Mouse (Mus musculus): Measurements from ENCODE around the gene Atcay. TPM values are rescaled to one million over a fixed set of nuclear protein-coding genes. Genes with fewer than 3 reads are reported as not detected.
"Not testable (repeated sequence)": the region's sequence is repeated elsewhere in the genome, so short reads cannot be mapped to it uniquely, and the experiment has no call there.

The Atcay gene
- polyA plus RNA-seq, 1 experiment from 2014 or later: not detected

DNA sequence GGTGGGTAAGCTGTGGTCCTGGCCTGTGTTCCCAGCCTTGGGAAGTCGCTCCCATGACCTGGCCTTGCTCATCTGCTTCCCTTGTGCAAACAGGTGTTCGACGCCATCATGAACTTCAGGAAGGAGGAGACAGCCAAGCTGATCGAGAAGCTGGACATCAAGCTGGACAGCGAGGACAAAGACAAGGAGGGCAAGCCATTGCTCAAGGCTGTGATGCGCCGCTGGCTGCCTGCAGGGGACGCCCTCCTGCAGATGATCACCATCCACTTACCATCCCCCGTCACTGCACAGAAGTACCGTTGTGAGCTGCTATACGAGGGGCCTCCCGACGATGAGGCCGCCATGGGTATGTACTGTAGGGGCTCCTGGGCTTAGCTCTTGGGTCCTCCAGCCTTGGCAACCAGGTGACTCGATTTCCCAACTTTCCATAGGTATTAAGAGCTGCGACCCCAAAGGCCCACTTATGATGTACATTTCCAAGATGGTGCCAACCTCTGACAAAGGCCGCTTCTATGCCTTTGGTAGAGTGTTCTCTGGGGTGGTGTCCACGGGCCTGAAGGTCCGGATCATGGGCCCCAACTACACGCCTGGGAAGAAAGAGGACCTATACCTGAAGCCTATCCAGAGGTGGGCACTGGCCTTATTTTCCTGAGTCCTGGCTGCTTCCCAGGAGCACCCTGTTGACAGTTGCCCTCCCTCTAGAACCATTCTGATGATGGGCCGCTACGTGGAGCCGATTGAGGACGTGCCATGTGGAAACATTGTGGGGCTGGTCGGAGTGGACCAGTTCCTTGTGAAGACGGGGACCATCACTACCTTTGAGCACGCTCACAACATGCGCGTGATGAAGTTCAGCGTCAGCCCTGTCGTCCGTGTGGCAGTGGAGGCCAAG, 50.9 kb downstream of the Atcay start:
- no peak for DNase-seq (ENCODE audit: low spot score)
- H3K4me3 ChIP-seq: peak overlapping the region; percentile 15; the same call in 1 of the 2 replicates
- H3K9me3 ChIP-seq (replicated peaks): no peaks in the 10 kb centered on the region
- peaks cover 70% of the 10 kb centered on the region for H3K36me3 ChIP-seq
- H3K4me1 ChIP-seq: peaks cover 59% of the 10 kb centered on the region
- 91% methylated on average over 32 of the region's 32 CpGs for WGBS
- H3K27me3 ChIP-seq (ENCODE audit: low read depth, poor library complexity, severe bottlenecking): no peaks in the 10 kb centered on the region
- no peak overlapping the region for H3K27ac ChIP-seq

DNA sequence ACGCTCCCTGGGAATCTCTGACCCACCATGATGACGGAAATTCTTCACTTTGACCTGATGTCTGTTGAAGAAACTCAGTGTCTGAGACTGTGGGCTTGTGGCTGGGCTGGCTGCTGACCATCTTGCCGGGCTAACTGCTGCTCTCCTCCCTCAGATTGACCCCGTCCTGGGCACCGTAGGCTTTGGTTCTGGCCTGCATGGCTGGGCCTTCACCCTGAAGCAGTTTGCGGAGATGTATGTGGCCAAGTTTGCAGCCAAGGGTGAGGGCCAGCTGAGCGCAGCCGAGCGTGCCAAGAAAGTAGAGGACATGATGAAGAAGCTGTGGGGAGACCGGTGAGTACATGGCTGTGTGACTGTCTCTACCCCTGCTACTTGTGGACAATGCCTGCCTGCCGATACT, 51.7 kb downstream of the Atcay start:
- Histone ChIP-seq H3K27ac (no peak overlapping the region), H3K9me3 (replicated peaks) (no peaks in the 10 kb centered on the region), H3K36me3 (peaks cover 63% of the 10 kb centered on the region), H3K27me3 (ENCODE audit: low read depth, poor library complexity, severe bottlenecking) (no peaks in the 10 kb centered on the region), H3K4me3 (peak overlapping the region; percentile 15; the same call in 1 of the 2 replicates), H3K4me1 (peaks cover 61% of the 10 kb centered on the region)
- 93% methylated on average over 11 of the region's 11 CpGs for WGBS
- no peak for DNase-seq (ENCODE audit: low spot score)

DNA sequence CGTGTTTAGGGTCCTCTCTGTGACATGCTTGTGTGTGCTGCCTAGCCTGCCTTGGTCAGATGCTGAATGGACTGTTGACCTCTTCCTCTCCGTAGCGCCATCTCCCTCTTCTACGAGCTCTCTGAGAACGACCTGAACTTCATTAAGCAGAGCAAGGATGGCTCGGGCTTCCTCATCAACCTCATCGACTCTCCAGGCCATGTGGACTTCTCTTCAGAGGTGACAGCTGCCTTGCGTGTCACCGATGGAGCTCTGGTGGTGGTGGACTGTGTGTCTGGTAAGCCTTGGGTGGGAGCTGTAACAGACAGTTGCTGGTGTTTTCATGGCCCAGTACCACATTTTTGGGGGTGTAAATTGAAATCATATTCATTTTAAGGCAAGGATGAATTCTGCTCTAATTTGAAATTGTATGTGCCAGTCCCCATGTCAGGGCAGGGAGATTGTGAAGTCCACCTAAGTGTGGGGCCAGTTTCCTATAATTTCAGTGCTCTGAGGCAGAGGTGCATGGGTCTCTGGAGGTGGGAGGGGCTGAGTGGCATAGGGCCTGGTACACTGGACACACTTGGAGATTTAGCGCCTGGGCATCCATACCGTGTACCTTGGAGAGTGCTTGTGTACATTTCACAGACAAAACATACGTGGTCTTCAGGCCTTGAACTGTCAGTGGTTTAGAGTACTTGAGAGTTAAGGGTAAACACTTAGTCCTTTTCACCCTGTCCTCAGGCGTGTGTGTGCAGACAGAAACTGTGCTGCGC, 52.5 kb downstream of the Atcay start:
- Histone ChIP-seq H3K36me3 (peaks cover 59% of the 10 kb centered on the region), H3K9me3 (replicated peaks) (no peaks in the 10 kb centered on the region), H3K4me1 (peaks cover 63% of the 10 kb centered on the region), H3K27me3 (ENCODE audit: low read depth, poor library complexity, severe bottlenecking) (no peaks in the 10 kb centered on the region), H3K4me3 (peak overlapping the region; percentile 96), H3K27ac (peak overlapping the region; percentile 97)
- 73% methylated on average over 14 of the region's 14 CpGs for WGBS
- DNase-seq (ENCODE audit: low spot score): no peak

DNA sequence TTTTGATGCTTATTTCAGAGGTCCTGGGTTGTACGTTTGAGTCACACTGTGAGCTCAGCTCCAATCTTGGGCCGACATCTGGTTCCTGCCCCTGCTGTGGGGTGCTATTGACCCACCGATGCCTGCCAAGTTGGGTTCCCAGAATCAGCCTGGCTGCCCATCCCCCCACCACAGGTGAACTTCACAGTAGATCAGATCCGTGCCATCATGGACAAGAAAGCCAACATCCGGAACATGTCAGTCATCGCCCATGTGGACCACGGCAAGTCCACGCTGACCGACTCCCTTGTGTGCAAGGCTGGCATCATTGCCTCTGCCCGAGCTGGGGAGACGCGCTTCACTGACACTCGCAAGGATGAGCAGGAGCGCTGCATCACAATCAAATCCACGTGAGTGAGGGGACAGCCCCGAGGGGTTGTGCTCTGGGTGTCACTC, 53.1 kb downstream of the Atcay start:
- H3K27me3 ChIP-seq (ENCODE audit: low read depth, poor library complexity, severe bottlenecking): no peaks in the 10 kb centered on the region
- H3K9me3 ChIP-seq (replicated peaks): no peaks in the 10 kb centered on the region
- peaks cover 59% of the 10 kb centered on the region for H3K36me3 ChIP-seq
- WGBS: 19% methylated on average over 16 of the region's 16 CpGs
- H3K27ac ChIP-seq: peak overlapping the region; percentile 97
- H3K4me3 ChIP-seq: peak overlapping the region; percentile 96
- peaks cover 66% of the 10 kb centered on the region for H3K4me1 ChIP-seq
- peak; percentile 52 for DNase-seq (ENCODE audit: low spot score)

DNA sequence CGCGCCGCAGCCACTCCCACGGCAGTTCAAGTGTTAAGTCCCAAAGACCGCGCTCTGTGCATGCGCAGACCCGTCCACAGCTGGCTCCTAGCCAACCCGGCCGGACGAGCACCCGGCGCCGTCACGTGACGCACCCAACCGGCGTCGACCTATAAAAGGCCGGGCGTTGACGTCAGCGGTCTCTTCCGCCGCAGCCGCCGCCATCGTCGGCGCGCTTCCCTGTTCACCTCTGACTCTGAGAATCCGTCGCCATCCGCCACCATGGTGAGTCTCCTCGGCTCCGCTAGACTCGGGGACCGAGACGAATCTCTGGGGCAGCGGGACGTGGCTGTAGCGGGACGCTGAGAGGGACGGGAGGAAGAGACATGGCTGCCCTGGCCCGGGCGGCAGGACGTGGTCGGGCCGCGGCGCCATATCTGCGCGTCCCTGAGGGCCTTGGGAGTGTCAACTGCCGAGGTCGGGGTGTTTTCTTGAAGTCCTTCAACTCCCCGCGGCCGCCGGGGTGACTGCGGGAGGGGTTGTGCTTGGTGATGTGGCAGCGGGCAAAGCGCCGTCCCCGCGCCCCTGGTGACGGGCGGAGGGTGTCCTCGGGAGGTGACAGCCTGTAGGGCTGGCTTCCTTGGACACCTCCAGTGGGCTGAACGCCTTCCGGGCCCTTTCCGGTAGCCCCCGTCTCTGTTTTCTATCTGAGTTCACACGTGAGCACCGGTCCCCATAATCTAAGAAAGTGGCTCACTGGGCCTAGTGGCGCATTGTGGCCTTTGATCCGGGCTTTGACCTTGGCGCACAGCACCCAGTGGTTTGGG, 54.0 kb downstream of the Atcay start, which contains the start of gene Eef2:
Gene Eef2, plus strand, starts transcription at position 166 of the 806 bp plus-strand sequence.
- peaks cover 58% of the 10 kb centered on the region for H3K4me1 ChIP-seq
- peak within 1 kb of the TSS; percentile 96 for H3K4me3 ChIP-seq
- peak within 1 kb of the TSS; percentile 97 for H3K27ac ChIP-seq
- under 1% methylated on average over 77 of the region's 77 CpGs for WGBS
- peak; percentile 99 for DNase-seq (ENCODE audit: low spot score)
- no peaks in the 10 kb centered on the region for H3K9me3 ChIP-seq (replicated peaks)
- peaks cover 51% of the 10 kb centered on the region for H3K36me3 ChIP-seq
- H3K27me3 ChIP-seq (ENCODE audit: low read depth, poor library complexity, severe bottlenecking): no peaks in the 10 kb centered on the region

DNA sequence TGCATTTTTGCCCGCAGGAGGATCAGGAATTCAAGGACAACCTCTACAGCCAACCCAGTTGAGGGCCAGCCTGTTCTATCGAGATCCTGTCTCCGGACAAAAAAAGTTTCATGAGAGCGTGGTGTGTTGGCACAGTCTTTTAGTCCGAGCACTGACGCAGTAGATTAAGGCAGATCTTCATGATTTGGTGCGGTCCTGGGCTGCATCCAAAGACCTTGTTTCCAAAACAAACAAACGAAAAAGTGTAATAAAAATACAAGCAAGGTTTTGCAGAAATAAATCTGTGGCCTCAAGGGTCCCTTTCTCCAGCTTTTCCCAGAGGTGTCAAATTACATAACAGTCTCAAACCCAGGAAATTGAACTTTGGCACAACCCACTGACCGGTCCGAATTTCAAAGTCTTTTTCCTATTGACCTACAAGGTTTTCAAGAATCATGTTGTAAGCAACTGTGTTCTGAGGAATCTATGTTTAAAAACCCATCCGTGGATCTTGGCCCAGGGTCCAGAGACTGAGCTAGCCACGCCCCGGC, 54.6 kb downstream of the Atcay start:
- Histone ChIP-seq H3K27me3 (ENCODE audit: low read depth, poor library complexity, severe bottlenecking) (no peaks in the 10 kb centered on the region), H3K36me3 (peaks cover 44% of the 10 kb centered on the region), H3K4me3 (peak overlapping the region; percentile 96), H3K4me1 (peaks cover 53% of the 10 kb centered on the region), H3K27ac (peak overlapping the region; percentile 97), H3K9me3 (replicated peaks) (no peaks in the 10 kb centered on the region)
- 13% methylated on average over 13 of the region's 13 CpGs for whole genome bisulfite sequencing
- DNase-seq (ENCODE audit: low spot score): no peak

DNA sequence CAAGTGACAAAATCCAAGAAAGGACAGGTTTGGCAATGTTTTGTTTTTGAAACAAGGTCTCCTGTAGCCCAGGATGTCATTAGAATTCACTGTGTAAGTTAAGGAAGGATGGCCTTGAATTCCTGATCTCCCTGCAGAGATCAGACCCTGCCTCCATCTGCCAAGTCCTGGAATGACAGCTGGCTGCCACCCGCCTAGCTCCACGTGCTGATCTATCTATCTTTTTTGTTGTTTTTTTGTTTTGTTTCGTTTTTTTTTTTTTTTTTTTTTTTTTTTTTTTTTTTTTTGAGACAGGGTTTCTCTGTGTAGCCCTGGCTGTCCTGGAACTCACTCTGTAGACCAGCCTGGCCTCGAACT, 55.3 kb downstream of the Atcay start:
- not testable (repeated sequence) for H3K9me3 ChIP-seq (replicated peaks); DNase-seq (ENCODE audit: low spot score); H3K27me3 ChIP-seq (ENCODE audit: low read depth, poor library complexity, severe bottlenecking)
- 12% methylated on average over 4 of the region's 4 CpGs for WGBS
- Histone ChIP-seq H3K4me3 (peak overlapping the region; percentile 54), H3K27ac (peak overlapping the region; percentile 97), H3K36me3 (peaks cover 37% of the 10 kb centered on the region), H3K4me1 (peaks cover 50% of the 10 kb centered on the region)

DNA sequence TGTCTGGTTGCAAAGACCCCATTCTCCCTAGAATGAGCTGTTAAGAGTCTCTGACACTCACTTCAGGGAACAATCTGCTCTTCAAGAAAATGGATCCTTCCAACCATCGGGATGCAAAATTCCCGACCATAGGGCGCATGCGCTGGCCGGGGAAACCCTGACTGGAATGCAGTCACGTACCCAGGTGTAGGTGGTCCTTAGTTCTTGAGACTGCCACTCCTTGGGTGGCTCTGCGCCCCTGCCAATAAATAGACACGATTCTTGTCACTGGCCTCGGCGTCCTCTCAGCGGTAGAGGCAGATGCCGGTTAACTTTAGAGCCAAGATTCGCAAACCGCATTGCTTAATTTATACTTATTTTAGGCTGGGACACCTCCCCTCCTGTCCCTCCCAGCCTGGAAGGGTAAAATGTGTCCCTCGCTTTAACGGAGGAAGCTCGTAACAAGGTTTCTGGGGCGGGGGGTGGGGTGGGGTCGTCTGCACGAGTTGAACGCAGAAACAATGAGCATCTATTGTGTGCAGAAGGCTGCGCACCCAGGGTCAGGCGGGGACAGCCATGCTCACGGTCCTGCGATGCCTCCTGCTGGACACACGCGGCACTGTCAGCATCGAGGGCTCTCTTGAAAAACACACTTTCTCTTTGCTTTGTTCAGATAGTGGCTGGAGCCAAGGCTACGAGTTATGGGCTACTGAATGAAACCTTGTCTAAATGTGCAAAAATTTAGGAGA, 55.9 kb downstream of the Atcay start:
- DNase-seq (ENCODE audit: low spot score): peak; percentile 94
- Histone ChIP-seq H3K36me3 (peaks cover 32% of the 10 kb centered on the region), H3K9me3 (replicated peaks) (no peaks in the 10 kb centered on the region), H3K4me1 (peaks cover 45% of the 10 kb centered on the region), H3K27me3 (ENCODE audit: low read depth, poor library complexity, severe bottlenecking) (no peaks in the 10 kb centered on the region), H3K4me3 (peak overlapping the region; percentile 54), H3K27ac (peak overlapping the region; percentile 97)
- WGBS: 4% methylated on average over 29 of the region's 29 CpGs

DNA sequence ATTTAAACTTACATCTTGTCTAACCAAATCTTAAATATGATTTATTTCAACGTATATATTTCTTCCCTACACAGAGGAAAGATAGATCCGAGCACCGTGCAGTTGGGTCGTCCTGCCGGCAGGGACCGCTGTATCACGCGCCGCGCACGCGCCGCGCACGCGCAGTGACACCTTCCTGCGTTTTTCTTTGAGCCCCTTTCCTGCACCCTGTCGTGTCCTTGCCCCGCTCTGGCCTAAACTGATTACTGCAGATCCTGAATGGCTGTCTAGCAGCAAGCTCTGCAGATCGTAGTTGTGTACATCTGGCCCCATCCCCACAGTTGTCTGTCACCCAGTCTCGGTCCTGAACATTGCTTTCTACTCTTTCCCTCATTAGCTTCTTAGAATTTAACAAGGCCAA, 57.5 kb downstream of the Atcay start:
- WGBS: 5% methylated on average over 21 of the region's 21 CpGs
- Histone ChIP-seq H3K27ac (peak overlapping the region; percentile 97), H3K4me1 (peaks cover 50% of the 10 kb centered on the region), H3K9me3 (replicated peaks) (no peaks in the 10 kb centered on the region), H3K4me3 (peak overlapping the region; percentile 31), H3K36me3 (peaks cover 15% of the 10 kb centered on the region), H3K27me3 (ENCODE audit: low read depth, poor library complexity, severe bottlenecking) (no peaks in the 10 kb centered on the region)
- DNase-seq (ENCODE audit: low spot score): peak; percentile 89

DNA sequence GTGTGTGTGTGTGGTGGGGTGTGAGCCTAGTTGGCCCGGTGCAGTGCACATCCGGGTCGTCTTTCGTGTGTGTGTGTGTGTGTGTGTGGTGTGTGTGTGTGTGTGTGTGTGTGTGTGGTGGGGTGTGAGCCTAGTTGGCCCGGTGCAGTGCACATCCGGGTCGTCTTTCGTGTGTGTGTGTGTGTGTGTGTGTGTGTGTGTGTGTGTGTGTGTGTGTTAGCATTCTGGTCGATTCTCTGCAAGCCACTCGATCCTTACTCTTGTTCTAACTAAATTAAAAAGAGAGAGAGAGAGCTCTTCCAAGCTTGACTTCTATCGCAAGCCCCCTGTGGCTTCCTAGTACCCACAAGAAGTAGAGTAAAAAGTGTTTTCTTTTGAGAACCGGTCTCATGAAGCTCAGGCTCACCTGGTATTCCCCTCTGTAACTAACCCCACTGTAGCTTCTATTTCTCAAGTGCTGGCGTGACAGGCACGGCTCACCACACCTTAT, 61.2 kb downstream of the Atcay start:
- 56% methylated on average over 12 of the region's 14 CpGs for WGBS
- Histone ChIP-seq H3K36me3 (peaks cover 11% of the 10 kb centered on the region), H3K4me3 (peak overlapping the region; percentile 93; the same call in 1 of the 2 replicates), H3K4me1 (peaks cover 53% of the 10 kb centered on the region)
- DNase-seq (ENCODE audit: low spot score); H3K27ac ChIP-seq; H3K9me3 ChIP-seq (replicated peaks); H3K27me3 ChIP-seq (ENCODE audit: low read depth, poor library complexity, severe bottlenecking): not testable (repeated sequence)

DNA sequence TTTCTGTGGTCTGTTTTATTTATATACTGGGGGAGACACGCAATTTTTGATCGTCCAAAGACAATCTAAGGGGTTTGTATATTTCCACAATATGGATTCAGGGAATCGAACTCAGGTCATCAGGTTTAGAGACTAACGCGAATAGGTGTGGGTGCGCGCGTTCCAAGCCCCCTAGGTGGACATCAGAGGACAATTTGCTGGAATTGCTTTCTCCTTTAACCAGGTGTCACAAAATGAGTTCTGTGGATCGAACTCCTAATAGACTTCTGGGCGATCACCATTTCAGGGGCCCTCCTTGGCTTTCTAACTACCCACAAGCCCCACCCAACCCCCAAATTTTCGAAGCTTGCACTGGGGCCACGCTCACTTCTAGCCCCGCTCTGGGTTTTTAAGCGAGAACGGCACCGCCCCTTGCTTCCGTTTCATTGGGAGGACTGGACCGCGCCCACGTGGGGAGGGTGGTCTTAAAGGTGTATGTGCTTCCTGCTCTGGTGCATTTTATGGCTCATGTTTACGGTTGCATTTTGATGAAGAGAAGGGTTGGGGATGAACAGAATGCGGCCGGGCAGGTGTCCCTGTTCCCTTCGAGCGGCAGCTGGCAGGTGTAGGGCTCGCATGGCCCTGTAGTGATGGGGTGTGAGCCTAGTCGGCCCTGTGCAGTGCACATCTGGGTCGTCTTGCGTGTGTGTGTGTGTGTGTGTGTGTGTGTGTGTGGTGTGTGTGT, 62.0 kb downstream of the Atcay start:
- DNase-seq (ENCODE audit: low spot score): peak; percentile 86
- Histone ChIP-seq H3K9me3 (replicated peaks) (no peaks in the 10 kb centered on the region), H3K36me3 (peaks cover 19% of the 10 kb centered on the region), H3K27me3 (ENCODE audit: low read depth, poor library complexity, severe bottlenecking) (no peaks in the 10 kb centered on the region), H3K4me1 (peaks cover 46% of the 10 kb centered on the region), H3K4me3 (peak overlapping the region; percentile 93), H3K27ac (peak overlapping the region; percentile 90)
- 4% methylated on average over 29 of the region's 29 CpGs for WGBS

Measured in limb, embryonic 10.5 days (tissue).